ENCODE assay signal across 8 mouse cellular contexts in the genomic region with DNA sequence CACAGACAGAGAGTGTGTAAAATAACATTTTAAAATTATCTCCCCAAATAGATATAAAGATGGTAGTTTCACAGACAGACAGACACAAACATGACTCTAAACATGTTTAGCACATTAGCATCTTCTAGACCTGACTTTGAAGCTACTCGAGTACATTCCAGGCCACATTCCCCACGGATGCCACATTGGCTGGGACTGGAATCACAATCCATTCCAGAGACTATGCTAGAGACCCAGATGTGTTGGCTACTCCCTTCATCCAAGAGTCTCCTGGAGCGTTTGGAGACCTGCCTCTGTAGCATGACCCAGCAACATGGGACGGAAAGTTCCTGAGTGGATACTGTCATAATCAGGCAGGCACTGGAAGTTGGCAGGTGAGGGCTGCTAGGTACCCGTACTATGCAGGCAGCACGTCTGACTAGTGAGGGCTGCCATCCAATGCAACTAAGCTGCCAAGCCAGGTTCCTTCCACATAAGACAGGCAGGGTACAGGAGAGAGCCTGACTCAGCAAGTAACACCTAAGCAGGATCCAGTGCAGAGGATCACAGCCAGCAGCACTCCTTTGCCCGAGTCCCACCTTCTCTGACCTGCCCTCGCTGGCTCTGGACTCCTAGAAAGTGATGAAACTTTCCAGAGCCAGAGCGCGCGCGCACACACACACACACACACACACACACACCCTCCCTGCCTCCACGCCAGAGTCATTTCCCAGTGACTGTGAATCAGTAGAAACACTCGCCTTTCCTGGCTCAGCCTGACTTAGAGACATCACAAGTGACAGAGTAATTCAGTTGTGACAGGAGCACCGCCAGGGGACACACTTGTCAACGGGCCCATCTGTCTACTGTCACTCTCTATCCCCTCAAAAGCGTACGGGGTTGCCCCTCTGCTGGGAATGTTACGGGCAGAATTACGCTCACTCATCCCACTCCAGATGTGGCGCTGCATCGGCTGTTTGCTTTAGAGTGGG.
DNase-seq lines count a peak whose midpoint lies in the region; ATAC-seq and TF ChIP-seq lines count a peak whose summit lies in the region.

No protein-coding gene starts in this region.

- H3K79me2 ChIP-seq in myocyte (ENCODE audit: control insufficient read depth, insufficient read depth), result no peaks in the 10 kb centered on the region

- peak; percentile 59 for ATAC-seq in forebrain, embryonic 15.5 days (replicated peaks)
- ATAC-seq in limb, embryonic 13.5 days (ENCODE audit: low FRiP score, low read depth), result 0 out of 2 replicates have a peak, but pooled peaks have one; percentile 49

- H3ac ChIP-seq in myocyte (ENCODE audit: control insufficient read depth, insufficient read length), result no peak overlapping the region

- no peak overlapping the region for H3K4me3 ChIP-seq in cerebellum, adult 2 months (replicated peaks; ENCODE audit: insufficient read depth, low read depth, low read length)
- H3K4me3 ChIP-seq in forebrain, embryonic 15.5 days, result no peak overlapping the region
- 0 out of 2 replicates have a peak overlapping the region, but pooled peaks have one; percentile 9 for H3K4me3 ChIP-seq in hindbrain, embryonic 10.5 days
- peak overlapping the region; percentile 22; the same call in 1 of the 2 replicates for H3K4me3 ChIP-seq in limb, embryonic 13.5 days
- H3K4me3 ChIP-seq in myocyte, result no peak overlapping the region
- H3K4me3 ChIP-seq in left cerebral cortex, adult 2 months, result no peak overlapping the region

- H3K27me3 ChIP-seq in cerebellum, adult 2 months (ENCODE audit: control insufficient read depth, insufficient read depth, low read length), result no peaks in the 10 kb centered on the region
- no peaks in the 10 kb centered on the region for H3K27me3 ChIP-seq in forebrain, embryonic 15.5 days
- H3K27me3 ChIP-seq in hindbrain, embryonic 10.5 days (ENCODE audit: insufficient read depth, poor library complexity, severe bottlenecking), result no peaks in the 10 kb centered on the region
- no peaks in the 10 kb centered on the region for H3K27me3 ChIP-seq in limb, embryonic 13.5 days
- no peaks in the 10 kb centered on the region for H3K27me3 ChIP-seq in myocyte (ENCODE audit: control insufficient read depth, insufficient read depth, insufficient read length)

- no peaks in the 10 kb centered on the region for H3K9me3 ChIP-seq in forebrain, embryonic 15.5 days
- no peaks in the 10 kb centered on the region for H3K9me3 ChIP-seq in hindbrain, embryonic 10.5 days
- no peaks in the 10 kb centered on the region for H3K9me3 ChIP-seq in limb, embryonic 13.5 days

- no peak overlapping the region for H3K9ac ChIP-seq in forebrain, embryonic 15.5 days (replicated peaks)
- peak overlapping the region; percentile 31; the same call in 1 of the 2 replicates for H3K9ac ChIP-seq in limb, embryonic 13.5 days

- DNase-seq in cerebellum, adult 2 months, result peak; percentile 20 to 29
- DNase-seq in cerebellum, adult 8-10 months, result no peak
- peak; percentile 35 for DNase-seq in hindbrain, embryonic 10.5 days (ENCODE audit: low spot score)
- DNase-seq in layer of hippocampus, postnatal 36 days, result no peak
- DNase-seq in left cerebral cortex, adult 2 months (ENCODE audit: extremely low spot score in 1 of 2, low spot score in 2 of 2), result no peak

- 21% methylated on average over 22 of the region's 22 CpGs for WGBS in cerebellum, adult 2 months
- 55% methylated on average over 22 of the region's 22 CpGs for WGBS in forebrain, embryonic 15.5 days
- 60% methylated on average over 22 of the region's 22 CpGs for WGBS in hindbrain, embryonic 10.5 days
- WGBS in limb, embryonic 13.5 days, result 38% methylated on average over 22 of the region's 22 CpGs

- intact Hi-C loops in left cerebral cortex, adult 2 months (cut with DNase I), result no loop called here

- H3K27ac ChIP-seq in cerebellum, adult 2 months (ENCODE audit: insufficient read depth, low read length), result no peak overlapping the region
- H3K27ac ChIP-seq in forebrain, embryonic 15.5 days (replicated peaks), result no peak overlapping the region
- no peak overlapping the region for H3K27ac ChIP-seq in hindbrain, embryonic 10.5 days
- no peak overlapping the region for H3K27ac ChIP-seq in limb, embryonic 13.5 days
- H3K27ac ChIP-seq in left cerebral cortex, adult 2 months, result no peak overlapping the region

- TF ChIP-seq CTCF in cerebellum, adult 2 months (IDR thresholded peaks at IDR 0.05; ENCODE audit: borderline replicate concordance, insufficient read depth, low read depth, low read length), result no peak
- no peak for TF ChIP-seq CTCF in left cerebral cortex, adult 2 months (IDR thresholded peaks at IDR 0.05)

- H3K4me2 ChIP-seq in forebrain, embryonic 15.5 days (replicated peaks), result no peak overlapping the region
- H3K4me2 ChIP-seq in limb, embryonic 13.5 days (replicated peaks), result peak overlapping the region; percentile 54
- H3K4me2 ChIP-seq in myocyte (ENCODE audit: low read depth), result peak overlapping the region; percentile 9

- no peaks in the 10 kb centered on the region for H3K36me3 ChIP-seq in forebrain, embryonic 15.5 days
- no peaks in the 10 kb centered on the region for H3K36me3 ChIP-seq in hindbrain, embryonic 10.5 days
- no peaks in the 10 kb centered on the region for H3K36me3 ChIP-seq in limb, embryonic 13.5 days
- no peaks in the 10 kb centered on the region for H3K36me3 ChIP-seq in myocyte (ENCODE audit: control insufficient read depth, insufficient read depth)

- H3K4me1 ChIP-seq in cerebellum, adult 2 months (ENCODE audit: control insufficient read depth, insufficient read depth, low read length), result peaks cover 16% of the 10 kb centered on the region; the same call in 1 of the 2 replicates
- H3K4me1 ChIP-seq in forebrain, embryonic 15.5 days, result peaks cover 23% of the 10 kb centered on the region
- peaks cover 9% of the 10 kb centered on the region for H3K4me1 ChIP-seq in hindbrain, embryonic 10.5 days (replicated peaks)
- H3K4me1 ChIP-seq in limb, embryonic 13.5 days, result peaks cover 29% of the 10 kb centered on the region

- no peak for TF ChIP-seq POLR2A in cerebellum, adult 2 months (IDR thresholded peaks at IDR 0.05; ENCODE audit: borderline replicate concordance, insufficient read depth, low read length)
- TF ChIP-seq POLR2A in myocyte (IDR thresholded peaks at IDR 0.05; ENCODE audit: insufficient read length, low read depth), result no peak

TF ChIP-seq in myocyte, 11 proteins besides CTCF, POLR2A, EP300 and RAD21:
- TF ChIP-seq MAX (IDR thresholded peaks at IDR 0.05; ENCODE audit: low read depth), result no peak
- TF ChIP-seq TCF12 (IDR thresholded peaks at IDR 0.05; ENCODE audit: insufficient read depth, poor library complexity, severe bottlenecking), result no peak
- no peak for TF ChIP-seq TCF3 (IDR thresholded peaks at IDR 0.05; ENCODE audit: insufficient read length, low read depth)
- no peak for TF ChIP-seq MYOD1 (IDR thresholded peaks at IDR 0.05; ENCODE audit: control insufficient read depth in 1 of 3, insufficient read length in 2 of 3, low read depth in 2 of 3)
- no peak for TF ChIP-seq MYOG (IDR thresholded peaks at IDR 0.05; ENCODE audit: control insufficient read depth in 1 of 3, insufficient read depth in 1 of 3, insufficient read length in 2 of 3, low read depth in 2 of 3)
- no peak for TF ChIP-seq REST (IDR thresholded peaks at IDR 0.05; ENCODE audit: insufficient read depth, insufficient read length)
- no peak for TF ChIP-seq E2F4 (IDR thresholded peaks at IDR 0.05; ENCODE audit: insufficient read depth)
- no peak for TF ChIP-seq USF1 (IDR thresholded peaks at IDR 0.05; ENCODE audit: low read depth)
- TF ChIP-seq POLR2AphosphoS2 (IDR thresholded peaks at IDR 0.05; ENCODE audit: insufficient read length, low read depth), result no peak
- no peak for TF ChIP-seq SRF (IDR thresholded peaks at IDR 0.05; ENCODE audit: control insufficient read depth, insufficient read length, low read depth)
- TF ChIP-seq CEBPB (IDR thresholded peaks at IDR 0.05; ENCODE audit: insufficient read depth, poor library complexity, severe bottlenecking), result no peak

Comparison
In these comparisons a context has a peak if more than half of its experiments do, and no peak if none do; other contexts are left out.
1. DNase-seq: peak in cerebellum, adult 2 months (2 of 2) and hindbrain, embryonic 10.5 days (single experiment); none in cerebellum, adult 8-10 months (single experiment), layer of hippocampus, postnatal 36 days (0 of 2) and left cerebral cortex, adult 2 months (0 of 2).
2. H3K4me3 ChIP-seq: peak in hindbrain, embryonic 10.5 days (single experiment) and limb, embryonic 13.5 days (single experiment); none in cerebellum, adult 2 months (single experiment), forebrain, embryonic 15.5 days (single experiment), myocyte (single experiment) and left cerebral cortex, adult 2 months (single experiment).